Mouse (Mus musculus) heart, postnatal 0 days (tissue): ENCODE data around the gene Aplp2. TPM values are rescaled to one million over a fixed set of nuclear protein-coding genes. Genes with fewer than 3 reads are reported as not detected.
A peak's percentile ranks its signal among the peaks of the same experiment; 100 is the strongest.

Source experiments
- ATAC-seq: fragments of 200-750 bp; cut with Nextera tagmentation; 2 replicates; pipeline ENCODE4 v1.8.0; 2017; ENCODE audit warnings: low read depth, moderate number of reproducible peaks, moderate library complexity; ENCODE audit not compliant: insufficient read depth
- DNase-seq: peaks from one replicate; pipeline ENCODE4 v3.0.0-alpha.2; 2016; ENCODE audit warnings: low spot score
- H3K27ac ChIP-seq: fragments of 300-500 bp; sonication (generic); 2 replicates; pipeline ENCODE4 v1.5.1; 2014; ENCODE audit warnings: low read depth, mild to moderate bottlenecking
- H3K27me3 ChIP-seq: fragments of 300-500 bp; sonication (generic); 2 replicates; pipeline ENCODE4 v1.6.1; 2014; ENCODE audit warnings: low read length, mixed read lengths; ENCODE audit not compliant: control insufficient read depth, insufficient read depth
- H3K36me3 ChIP-seq: fragments of 300-500 bp; sonication (generic); replicated peaks from 2 replicates; pipeline ENCODE4 v1.6.1; 2014; ENCODE audit warnings: low read length, mixed read lengths; ENCODE audit not compliant: control insufficient read depth, insufficient read depth
- H3K4me1 ChIP-seq: fragments of 300-500 bp; sonication (generic); 2 replicates; pipeline ENCODE4 v1.6.1; 2014; ENCODE audit warnings: antibody characterized with exemption; ENCODE audit not compliant: control insufficient read depth, insufficient read depth
- H3K4me2 ChIP-seq: fragments of 300-500 bp; sonication (generic); 2 replicates; pipeline ENCODE4 v1.6.1; 2014; ENCODE audit warnings: low read depth, mild to moderate bottlenecking, low read length, moderate library complexity
- H3K4me3 ChIP-seq: fragments of 300-500 bp; sonication (generic); 2 replicates; pipeline ENCODE4 v1.5.1; 2014; ENCODE audit warnings: low read depth, low read length
- H3K9ac ChIP-seq: fragments of 300-500 bp; sonication (generic); replicated peaks from 2 replicates; pipeline ENCODE4 v1.6.1; 2014; ENCODE audit warnings: low read depth, low read length, mixed read lengths
- H3K9me3 ChIP-seq: fragments of 300-500 bp; sonication (generic); replicated peaks from 2 replicates; pipeline ENCODE4 v1.6.1; 2016; ENCODE audit warnings: low read length; ENCODE audit not compliant: control insufficient read depth
- CTCF ChIP-seq: IDR thresholded peaks from 2 replicates; pipeline ENCODE4 v1.5.1; 2016; ENCODE audit warnings: antibody characterized with exemption, control low read depth, low read depth
- EP300 ChIP-seq: IDR thresholded peaks from 2 replicates; pipeline ENCODE4 v1.6.1; 2016; ENCODE audit warnings: antibody characterized with exemption, low read depth
- WGBS: fragments of 180-500 bp; shearing (Covaris S2); extraction: QIAGEN DNeasy Blood & Tissue Kit; methylation state at CpG from one replicate; pipeline ENCODE4 v1.1.7; 2014; 5-methylcytosine and 5-hydroxymethylcytosine counted together
- polyA plus RNA-seq: library from polyadenylated mRNA; unstranded; fragments of >200 nt; fragmentation: Nextera tagmentation; extraction: Ambion mirVana; gene quantifications from 2 replicates; pipeline ENCODE4 v1.2.1, GENCODE M21; 2015
- total RNA-seq: library from RNA; depleted of rRNA; stranded (reverse); fragments of >200 nt; gene quantifications from 2 replicates; pipeline ENCODE4 v1.2.3, GENCODE M21; 2014; ENCODE audit warnings: low replicate concordance

Gene Aplp2
- total and polyA plus RNA-seq, 2 experiments from 2014 or later, result 305 to 312 TPM

GRCm38 (mm10) chr9:31253866-31254696 lies 42.5 kb upstream of the Aplp2 start:
- Histone ChIP-seq H3K27ac (peak overlapping the region; percentile 83), H3K9ac (no peak overlapping the region), H3K9me3 (no peaks in the 10 kb centered on the region), H3K4me1 (0 out of 2 replicates have a peak, but pooled peaks cover 5% of the 10 kb centered on the region), H3K36me3 (no peaks in the 10 kb centered on the region), H3K4me3 (no peak overlapping the region), H3K27me3 (no peaks in the 10 kb centered on the region), H3K4me2 (peak overlapping the region; percentile 48)
- ATAC-seq (0 out of 2 replicates have a peak, but pooled peaks have one; percentile 9), DNase-seq (no peak)
- WGBS, result 65% methylated on average over 11 of the region's 11 CpGs
- no peak for TF ChIP-seq EP300
- TF ChIP-seq CTCF, result no peak

- ATAC-seq, result peak; percentile 85
- H3K36me3 ChIP-seq, result no peaks in the 10 kb centered on the region
Measured at GRCm38 (mm10) chr9:31253311-31253734, 41.7 kb upstream of the Aplp2 start.

GRCm38 (mm10) chr9:31252182-31252799 lies 40.7 kb upstream of the Aplp2 start:
- TF ChIP-seq CTCF (no peak), EP300 (no peak)

More at GRCm38 (mm10) chr9:31253311-31253734, 41.7 kb upstream of the Aplp2 start:
- peak; percentile 93 for TF ChIP-seq EP300
- no peak for TF ChIP-seq CTCF
- peak overlapping the region; percentile 48 for H3K4me2 ChIP-seq
- H3K27ac ChIP-seq, result peak overlapping the region; percentile 83
- H3K4me1 ChIP-seq, result 0 out of 2 replicates have a peak, but pooled peaks cover 5% of the 10 kb centered on the region
- peak; percentile 80 for DNase-seq
- H3K9ac ChIP-seq, result no peak overlapping the region
- no peak overlapping the region for H3K4me3 ChIP-seq
- WGBS, result 29% methylated on average over 10 of the region's 10 CpGs
- no peaks in the 10 kb centered on the region for H3K9me3 ChIP-seq
- no peaks in the 10 kb centered on the region for H3K27me3 ChIP-seq

GRCm38 (mm10) chr9:31247447-31248220 lies 36.0 kb upstream of the Aplp2 start:
- Histone ChIP-seq H3K36me3 (no peaks in the 10 kb centered on the region), H3K4me3 (no peak overlapping the region), H3K27me3 (no peaks in the 10 kb centered on the region), H3K27ac (no peak overlapping the region), H3K9ac (no peak overlapping the region), H3K4me1 (no peaks in the 10 kb centered on the region), H3K4me2 (no peak overlapping the region), H3K9me3 (no peaks in the 10 kb centered on the region)
- ATAC-seq, result no peak
- DNase-seq, result no peak
- WGBS, result 73% methylated on average over 8 of the region's 8 CpGs
- TF ChIP-seq CTCF (no peak), EP300 (no peak)

More at GRCm38 (mm10) chr9:31252182-31252799, 40.7 kb upstream of the Aplp2 start:
- 66% methylated on average over 10 of the region's 10 CpGs for WGBS
- DNase-seq (no peak), ATAC-seq (no peak)
- Histone ChIP-seq H3K4me3 (no peak overlapping the region), H3K9me3 (no peaks in the 10 kb centered on the region), H3K4me1 (0 out of 2 replicates have a peak, but pooled peaks cover 5% of the 10 kb centered on the region), H3K36me3 (no peaks in the 10 kb centered on the region), H3K27ac (peak overlapping the region; percentile 83), H3K4me2 (no peak overlapping the region), H3K27me3 (no peaks in the 10 kb centered on the region), H3K9ac (no peak overlapping the region)

GRCm38 (mm10) chr9:31246421-31246820 lies 34.8 kb upstream of the Aplp2 start:
- 60% methylated on average over 6 of the region's 6 CpGs for WGBS
- no peak overlapping the region for H3K9ac ChIP-seq
- no peak for ATAC-seq
- H3K27ac ChIP-seq, result no peak overlapping the region
- no peaks in the 10 kb centered on the region for H3K4me1 ChIP-seq
- H3K9me3 ChIP-seq, result no peaks in the 10 kb centered on the region
- no peaks in the 10 kb centered on the region for H3K36me3 ChIP-seq
- H3K27me3 ChIP-seq, result no peaks in the 10 kb centered on the region
- DNase-seq, result no peak
- H3K4me2 ChIP-seq, result no peak overlapping the region
- no peak overlapping the region for H3K4me3 ChIP-seq
- no peak for TF ChIP-seq EP300
- no peak for TF ChIP-seq CTCF
